Mouse (Mus musculus): ENCODE data around the gene Adam33. TPM values are rescaled to one million over a fixed set of nuclear protein-coding genes. Genes with fewer than 3 reads are reported as not detected.

Gene Adam33
- polyA plus RNA-seq, 1 experiment from 2014 or later, result 8.1 TPM

- ATAC-seq (ENCODE audit: borderline replicate concordance, extremely low read depth, low FRiP score, low TSS enrichment), result no peak
- H3K9me3 ChIP-seq, result no peaks in the 10 kb centered on the region
- 5% methylated on average over 10 of the region's 10 CpGs for WGBS
- peak overlapping the region; percentile 18; the same call in 1 of the 2 replicates for H3K4me2 ChIP-seq
- no peak overlapping the region for H3K9ac ChIP-seq
- no peak overlapping the region for H3K27ac ChIP-seq
- H3K4me1 ChIP-seq, result peaks cover 47% of the 10 kb centered on the region
- H3K4me3 ChIP-seq, result no peak overlapping the region
- H3K27me3 ChIP-seq, result peaks cover 59% of the 10 kb centered on the region
- H3K36me3 ChIP-seq, result no peaks in the 10 kb centered on the region
These were observed 8.0 kb downstream of the Adam33 start for GRCm38 (mm10) chr2:131055631-131056030.

- peaks cover 60% of the 10 kb centered on the region for H3K27me3 ChIP-seq
- peak overlapping the region; percentile 23 for H3K4me3 ChIP-seq
- peak overlapping the region; percentile 49 for H3K4me2 ChIP-seq
- H3K9me3 ChIP-seq, result no peaks in the 10 kb centered on the region
- H3K36me3 ChIP-seq, result no peaks in the 10 kb centered on the region
- no peak overlapping the region for H3K27ac ChIP-seq
- ATAC-seq (ENCODE audit: borderline replicate concordance, extremely low read depth, low FRiP score, low TSS enrichment), result no peak
- H3K9ac ChIP-seq, result no peak overlapping the region
- 7% methylated on average over 21 of the region's 21 CpGs for WGBS
- peaks cover 41% of the 10 kb centered on the region for H3K4me1 ChIP-seq
These were observed 8.9 kb downstream of the Adam33 start for GRCm38 (mm10) chr2:131054646-131055264.

GRCm38 (mm10) chr2:131053851-131054645 lies 9.6 kb downstream of the Adam33 start:
- peak overlapping the region; percentile 23 for H3K4me3 ChIP-seq
- peaks cover 34% of the 10 kb centered on the region for H3K4me1 ChIP-seq
- H3K9me3 ChIP-seq, result no peaks in the 10 kb centered on the region
- no peak overlapping the region for H3K27ac ChIP-seq
- peak overlapping the region; percentile 49 for H3K4me2 ChIP-seq
- ATAC-seq (ENCODE audit: borderline replicate concordance, extremely low read depth, low FRiP score, low TSS enrichment), result no peak
- H3K27me3 ChIP-seq, result peaks cover 60% of the 10 kb centered on the region
- H3K36me3 ChIP-seq, result no peaks in the 10 kb centered on the region
- 3% methylated on average over 45 of the region's 45 CpGs for WGBS
- no peak overlapping the region for H3K9ac ChIP-seq

GRCm38 (mm10) chr2:131052862-131053418 lies 10.7 kb downstream of the Adam33 start:
- no peak overlapping the region for H3K27ac ChIP-seq
- H3K9ac ChIP-seq, result no peak overlapping the region
- no peak for ATAC-seq (ENCODE audit: borderline replicate concordance, extremely low read depth, low FRiP score, low TSS enrichment)
- H3K27me3 ChIP-seq, result peaks cover 60% of the 10 kb centered on the region
- no peak overlapping the region for H3K4me3 ChIP-seq
- H3K4me1 ChIP-seq, result peaks cover 30% of the 10 kb centered on the region
- no peaks in the 10 kb centered on the region for H3K36me3 ChIP-seq
- H3K9me3 ChIP-seq, result no peaks in the 10 kb centered on the region
- WGBS, result 64% methylated on average over 6 of the region's 6 CpGs
- no peak overlapping the region for H3K4me2 ChIP-seq

GRCm38 (mm10) chr2:131052043-131052442 lies 11.6 kb downstream of the Adam33 start:
- Histone ChIP-seq H3K27me3 (peaks cover 60% of the 10 kb centered on the region), H3K9me3 (no peaks in the 10 kb centered on the region), H3K36me3 (no peaks in the 10 kb centered on the region), H3K4me1 (peaks cover 30% of the 10 kb centered on the region), H3K4me3 (no peak overlapping the region), H3K9ac (no peak overlapping the region), H3K4me2 (no peak overlapping the region), H3K27ac (no peak overlapping the region)
- ATAC-seq (ENCODE audit: borderline replicate concordance, extremely low read depth, low FRiP score, low TSS enrichment), result no peak
- 62% methylated on average over 5 of the region's 5 CpGs for WGBS

- Histone ChIP-seq H3K27ac (no peak overlapping the region), H3K36me3 (no peaks in the 10 kb centered on the region), H3K4me2 (no peak overlapping the region), H3K4me3 (no peak overlapping the region), H3K27me3 (peaks cover 28% of the 10 kb centered on the region), H3K9ac (no peak overlapping the region), H3K4me1 (peaks cover 16% of the 10 kb centered on the region), H3K9me3 (no peaks in the 10 kb centered on the region)
- no peak for ATAC-seq (ENCODE audit: borderline replicate concordance, extremely low read depth, low FRiP score, low TSS enrichment)
- WGBS, result 64% methylated on average over 2 of the region's 2 CpGs
These were observed 17.6 kb downstream of the Adam33 start for GRCm38 (mm10) chr2:131046025-131046424.

- H3K27ac ChIP-seq, result no peak overlapping the region; the same call in 1 of the 2 replicates
These were observed 18.5 kb downstream of the Adam33 start for GRCm38 (mm10) chr2:131044989-131045720.

GRCm38 (mm10) chr2:131044354-131044852 lies 19.2 kb downstream of the Adam33 start:
- 5% methylated on average over 7 of the region's 7 CpGs for WGBS
- H3K36me3 ChIP-seq, result no peaks in the 10 kb centered on the region
- no peaks in the 10 kb centered on the region for H3K9me3 ChIP-seq
- peak; percentile 48; the same call in 1 of the 2 replicates for ATAC-seq (ENCODE audit: borderline replicate concordance, extremely low read depth, low FRiP score, low TSS enrichment)
- H3K4me2 ChIP-seq, result peak overlapping the region; percentile 34
- H3K27me3 ChIP-seq, result peaks cover 40% of the 10 kb centered on the region
- H3K4me3 ChIP-seq, result no peak overlapping the region
- no peak overlapping the region for H3K27ac ChIP-seq
- H3K4me1 ChIP-seq, result peaks cover 19% of the 10 kb centered on the region
- no peak overlapping the region for H3K9ac ChIP-seq

More at GRCm38 (mm10) chr2:131044989-131045720, 18.5 kb downstream of the Adam33 start:
- H3K9me3 ChIP-seq, result no peaks in the 10 kb centered on the region
- ATAC-seq (ENCODE audit: borderline replicate concordance, extremely low read depth, low FRiP score, low TSS enrichment), result no peak; the same call in 1 of the 2 replicates
- H3K27me3 ChIP-seq, result peaks cover 33% of the 10 kb centered on the region
- H3K4me2 ChIP-seq, result peak overlapping the region; percentile 34; the same call in 1 of the 2 replicates
- no peak overlapping the region for H3K9ac ChIP-seq
- WGBS, result 41% methylated on average over 9 of the region's 9 CpGs
- H3K36me3 ChIP-seq, result no peaks in the 10 kb centered on the region
- no peak overlapping the region for H3K4me3 ChIP-seq
- peaks cover 19% of the 10 kb centered on the region for H3K4me1 ChIP-seq

GRCm38 (mm10) chr2:131042988-131043387 lies 20.6 kb downstream of the Adam33 start, which contains the start of gene Gfra4:
Gene Gfra4, minus strand, starts transcription at chr2:131043088.
- WGBS, result 70% methylated on average over 2 of the region's 2 CpGs
- H3K27ac ChIP-seq, result no peak within 1 kb of the TSS
- H3K36me3 ChIP-seq, result no peaks in the 10 kb centered on the region
- no peak for ATAC-seq (ENCODE audit: borderline replicate concordance, extremely low read depth, low FRiP score, low TSS enrichment)
- no peak within 1 kb of the TSS for H3K9ac ChIP-seq
- no peak within 1 kb of the TSS; the same call in 1 of the 2 replicates for H3K4me3 ChIP-seq
- peaks cover 47% of the 10 kb centered on the region for H3K27me3 ChIP-seq
- H3K4me2 ChIP-seq, result peak within 1 kb of the TSS; percentile 98; the same call in 1 of the 2 replicates
- no peaks in the 10 kb centered on the region for H3K9me3 ChIP-seq
- peaks cover 19% of the 10 kb centered on the region for H3K4me1 ChIP-seq

- Histone ChIP-seq H3K4me2 (peak overlapping the region; percentile 98), H3K27ac (no peak overlapping the region), H3K36me3 (no peaks in the 10 kb centered on the region), H3K4me3 (peak overlapping the region; percentile 56), H3K4me1 (peaks cover 19% of the 10 kb centered on the region), H3K9ac (peak overlapping the region; percentile 53), H3K9me3 (no peaks in the 10 kb centered on the region), H3K27me3 (peaks cover 47% of the 10 kb centered on the region)
- peak; percentile 43; the same call in 1 of the 2 replicates for ATAC-seq (ENCODE audit: borderline replicate concordance, extremely low read depth, low FRiP score, low TSS enrichment)
- WGBS, result 3% methylated on average over 104 of the region's 115 CpGs
These were observed 22.5 kb downstream of the Adam33 start for GRCm38 (mm10) chr2:131040854-131041825.

All from lung, embryonic 15.5 days (tissue).